Mouse (Mus musculus): Measurements from ENCODE around the gene Tppp. TPM values are rescaled to one million over a fixed set of nuclear protein-coding genes. Genes with fewer than 3 reads are reported as not detected.

The Tppp gene
- polyA plus RNA-seq, 1 experiment: 7.0 TPM

- no peak for DNase-seq
- H3K4me3 ChIP-seq (ENCODE audit: control insufficient read depth, insufficient read depth, low read length): no peak overlapping the region
- H3K4me1 ChIP-seq (replicated peaks; ENCODE audit: control insufficient read depth, insufficient read depth, low read length): no peaks in the 10 kb centered on the region; the same call in 1 of the 2 replicates
- H3K27ac ChIP-seq (ENCODE audit: control insufficient read depth, insufficient read depth, low read length): no peak overlapping the region
- TF ChIP-seq POLR2A (IDR thresholded peaks at IDR 0.05; ENCODE audit: control insufficient read depth, extremely low read depth, insufficient read depth, low read length, poor library complexity) (no peak), CTCF (IDR thresholded peaks at IDR 0.05; ENCODE audit: borderline replicate concordance, control insufficient read depth, extremely low read depth, insufficient read depth, low read length, poor library complexity) (no peak)
- peaks cover under 1% of the 10 kb centered on the region; the same call in 1 of the 2 replicates for H3K36me3 ChIP-seq (ENCODE audit: control insufficient read depth, insufficient read depth, low read length)
- no peaks in the 10 kb centered on the region for H3K27me3 ChIP-seq (ENCODE audit: control insufficient read depth, insufficient read depth, low read length)
- WGBS: 97% methylated on average over 2 of the region's 2 CpGs
Measured at GRCm38 (mm10) chr13:74034756-74035155, 25.5 kb downstream of the Tppp start.

DNA sequence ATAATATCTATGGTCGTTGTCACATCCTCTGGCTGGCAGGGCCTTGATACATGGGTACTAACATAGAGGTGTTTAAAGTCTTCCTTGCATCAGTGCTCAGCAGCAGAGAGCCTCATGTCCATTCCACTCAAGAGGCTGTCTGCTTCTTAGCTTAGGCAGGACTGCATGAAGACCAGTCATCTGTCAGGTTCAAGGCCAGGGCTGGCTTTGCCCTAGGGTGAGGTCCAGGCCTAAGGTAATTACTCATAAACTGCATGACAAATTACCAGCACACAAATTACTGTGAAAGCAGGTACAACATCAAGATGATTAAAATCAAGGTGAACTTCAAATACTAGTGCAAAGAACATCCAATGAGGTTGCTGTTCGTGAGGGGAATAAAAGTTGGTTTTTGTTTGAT is 26.6 kb downstream of the Tppp start:
- no peak overlapping the region for H3K4me3 ChIP-seq (ENCODE audit: control insufficient read depth, insufficient read depth, low read length)
- 90% methylated on average over 2 of the region's 2 CpGs for WGBS
- no peak overlapping the region for H3K27ac ChIP-seq (ENCODE audit: control insufficient read depth, insufficient read depth, low read length)
- peaks cover 4% of the 10 kb centered on the region; the same call in 1 of the 2 replicates for H3K36me3 ChIP-seq (ENCODE audit: control insufficient read depth, insufficient read depth, low read length)
- H3K27me3 ChIP-seq (ENCODE audit: control insufficient read depth, insufficient read depth, low read length): no peaks in the 10 kb centered on the region
- no peak for TF ChIP-seq POLR2A (IDR thresholded peaks at IDR 0.05; ENCODE audit: control insufficient read depth, extremely low read depth, insufficient read depth, low read length, poor library complexity)
- no peak for TF ChIP-seq CTCF (IDR thresholded peaks at IDR 0.05; ENCODE audit: borderline replicate concordance, control insufficient read depth, extremely low read depth, insufficient read depth, low read length, poor library complexity)
- no peaks in the 10 kb centered on the region; the same call in 1 of the 2 replicates for H3K4me1 ChIP-seq (replicated peaks; ENCODE audit: control insufficient read depth, insufficient read depth, low read length)
- no peak for DNase-seq

- H3K27me3 ChIP-seq (ENCODE audit: control insufficient read depth, insufficient read depth, low read length): no peaks in the 10 kb centered on the region
- peaks cover 14% of the 10 kb centered on the region; the same call in 1 of the 2 replicates for H3K36me3 ChIP-seq (ENCODE audit: control insufficient read depth, insufficient read depth, low read length)
- H3K4me1 ChIP-seq (replicated peaks; ENCODE audit: control insufficient read depth, insufficient read depth, low read length): no peaks in the 10 kb centered on the region; the same call in 1 of the 2 replicates
- DNase-seq: no peak
- H3K4me3 ChIP-seq (ENCODE audit: control insufficient read depth, insufficient read depth, low read length): no peak overlapping the region
- TF ChIP-seq POLR2A (IDR thresholded peaks at IDR 0.05; ENCODE audit: control insufficient read depth, extremely low read depth, insufficient read depth, low read length, poor library complexity): no peak
- TF ChIP-seq CTCF (IDR thresholded peaks at IDR 0.05; ENCODE audit: borderline replicate concordance, control insufficient read depth, extremely low read depth, insufficient read depth, low read length, poor library complexity): no peak
- WGBS: 88% methylated on average over 3 of the region's 3 CpGs
- H3K27ac ChIP-seq (ENCODE audit: control insufficient read depth, insufficient read depth, low read length): no peak overlapping the region
Measured at GRCm38 (mm10) chr13:74039926-74040325, 30.7 kb downstream of the Tppp start.

GRCm38 (mm10) chr13:74056194-74056593 is 47.0 kb downstream of the Tppp start:
- Histone ChIP-seq H3K27me3 (ENCODE audit: control insufficient read depth, insufficient read depth, low read length) (no peaks in the 10 kb centered on the region), H3K4me1 (replicated peaks; ENCODE audit: control insufficient read depth, insufficient read depth, low read length) (no peaks in the 10 kb centered on the region), H3K36me3 (ENCODE audit: control insufficient read depth, insufficient read depth, low read length) (peaks cover 5% of the 10 kb centered on the region; the same call in 1 of the 2 replicates), H3K27ac (ENCODE audit: control insufficient read depth, insufficient read depth, low read length) (no peak overlapping the region), H3K4me3 (ENCODE audit: control insufficient read depth, insufficient read depth, low read length) (no peak overlapping the region)
- WGBS: 87% methylated on average over 1 of the region's 1 CpGs
- TF ChIP-seq CTCF (IDR thresholded peaks at IDR 0.05; ENCODE audit: borderline replicate concordance, control insufficient read depth, extremely low read depth, insufficient read depth, low read length, poor library complexity) (no peak), POLR2A (IDR thresholded peaks at IDR 0.05; ENCODE audit: control insufficient read depth, extremely low read depth, insufficient read depth, low read length, poor library complexity) (no peak)
- DNase-seq: no peak

DNA sequence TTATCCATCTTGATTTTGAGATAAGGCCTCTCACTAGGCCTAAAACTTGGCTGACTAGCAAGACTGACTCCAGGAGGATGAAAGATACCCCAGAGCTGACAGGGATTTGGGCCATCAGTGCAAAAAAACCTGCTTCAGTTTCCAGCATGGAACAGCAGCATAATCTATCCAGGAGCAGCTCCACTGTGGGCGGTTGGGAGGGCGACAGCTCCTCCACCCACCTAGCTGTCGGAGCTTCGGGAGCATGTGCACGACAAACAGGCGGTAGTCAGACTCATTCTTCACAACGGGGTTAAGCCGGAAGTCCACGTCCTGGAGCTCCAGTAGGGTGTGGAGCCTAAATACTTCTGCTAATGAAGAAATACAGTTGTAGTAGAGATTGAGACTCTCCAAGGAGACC is 48.9 kb downstream of the Tppp start:
- H3K27ac ChIP-seq (ENCODE audit: control insufficient read depth, insufficient read depth, low read length): no peak overlapping the region
- no peak overlapping the region for H3K4me3 ChIP-seq (ENCODE audit: control insufficient read depth, insufficient read depth, low read length)
- WGBS: 98% methylated on average over 9 of the region's 9 CpGs
- H3K4me1 ChIP-seq (replicated peaks; ENCODE audit: control insufficient read depth, insufficient read depth, low read length): no peaks in the 10 kb centered on the region
- no peak for DNase-seq
- TF ChIP-seq POLR2A (IDR thresholded peaks at IDR 0.05; ENCODE audit: control insufficient read depth, extremely low read depth, insufficient read depth, low read length, poor library complexity) (no peak), CTCF (IDR thresholded peaks at IDR 0.05; ENCODE audit: borderline replicate concordance, control insufficient read depth, extremely low read depth, insufficient read depth, low read length, poor library complexity) (no peak)
- no peaks in the 10 kb centered on the region for H3K27me3 ChIP-seq (ENCODE audit: control insufficient read depth, insufficient read depth, low read length)
- H3K36me3 ChIP-seq (ENCODE audit: control insufficient read depth, insufficient read depth, low read length): peaks cover 5% of the 10 kb centered on the region; the same call in 1 of the 2 replicates

DNA sequence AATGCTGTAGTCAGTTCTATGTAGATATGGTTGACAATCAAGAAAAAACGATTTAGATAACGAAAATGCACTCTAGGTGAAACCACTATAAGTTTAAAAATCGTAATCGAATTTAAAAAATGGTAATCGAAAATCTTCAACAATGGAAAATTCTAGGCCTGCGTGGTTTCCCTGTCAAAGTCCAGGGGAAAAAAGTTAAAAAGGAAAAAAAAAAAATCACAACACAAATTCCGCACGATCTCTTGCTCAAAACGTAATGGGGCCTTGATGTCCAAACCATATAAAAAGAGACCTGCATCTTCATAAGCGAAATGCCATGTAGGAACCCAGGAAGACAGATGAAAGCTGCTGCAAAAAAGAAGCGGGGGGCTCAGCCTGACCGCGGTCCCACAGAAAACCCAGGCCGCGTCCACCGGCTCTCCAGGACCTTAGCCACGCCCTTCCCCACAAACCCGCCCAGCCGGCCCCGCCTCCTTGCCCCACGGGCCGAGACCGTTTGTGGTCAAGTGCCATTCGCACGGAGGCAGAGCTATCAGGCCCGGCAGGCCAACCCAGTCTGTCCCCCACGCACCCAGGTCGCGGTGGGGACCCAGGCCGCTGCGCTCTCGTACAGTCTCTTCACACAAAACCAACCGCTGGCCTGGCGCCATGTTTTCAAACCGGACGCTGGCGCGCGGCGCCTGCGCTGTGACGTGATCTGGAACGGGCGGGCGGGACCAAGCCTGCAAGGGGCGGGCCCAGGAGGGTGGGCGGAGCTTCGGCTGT is 52.6 kb downstream of the Tppp start, which contains the start of gene Cep72:
TSS of gene Cep72 (minus strand) at position 687 of the 765 bp plus-strand sequence.
- no peaks in the 10 kb centered on the region for H3K27me3 ChIP-seq (ENCODE audit: control insufficient read depth, insufficient read depth, low read length)
- peak within 1 kb of the TSS; percentile 100 for H3K4me3 ChIP-seq (ENCODE audit: control insufficient read depth, insufficient read depth, low read length)
- 4% methylated on average over 48 of the region's 48 CpGs for WGBS
- peaks cover 4% of the 10 kb centered on the region; the same call in 1 of the 2 replicates for H3K36me3 ChIP-seq (ENCODE audit: control insufficient read depth, insufficient read depth, low read length)
- DNase-seq: peak; percentile 92
- peak within 1 kb of the TSS; percentile 35; the same call in 1 of the 2 replicates for H3K27ac ChIP-seq (ENCODE audit: control insufficient read depth, insufficient read depth, low read length)
- TF ChIP-seq POLR2A (IDR thresholded peaks at IDR 0.05; ENCODE audit: control insufficient read depth, extremely low read depth, insufficient read depth, low read length, poor library complexity) (no peak), CTCF (IDR thresholded peaks at IDR 0.05; ENCODE audit: borderline replicate concordance, control insufficient read depth, extremely low read depth, insufficient read depth, low read length, poor library complexity) (0 out of 2 replicates have a peak, but pooled peaks have one; percentile 31)
- no peaks in the 10 kb centered on the region for H3K4me1 ChIP-seq (replicated peaks; ENCODE audit: control insufficient read depth, insufficient read depth, low read length)
